Mouse (Mus musculus) cerebellum, adult (tissue): ENCODE results near the gene Rora.

Source experiments
- ATAC-seq: cut with Nextera tagmentation; 2 replicates; pipeline ENCODE4 v1.9.2; 2017; ENCODE audit warnings: mild to moderate bottlenecking, moderate library complexity, mixed read lengths; ENCODE audit not compliant: insufficient number of reproducible peaks, low FRiP score, low TSS enrichment

The Rora gene

DNA sequence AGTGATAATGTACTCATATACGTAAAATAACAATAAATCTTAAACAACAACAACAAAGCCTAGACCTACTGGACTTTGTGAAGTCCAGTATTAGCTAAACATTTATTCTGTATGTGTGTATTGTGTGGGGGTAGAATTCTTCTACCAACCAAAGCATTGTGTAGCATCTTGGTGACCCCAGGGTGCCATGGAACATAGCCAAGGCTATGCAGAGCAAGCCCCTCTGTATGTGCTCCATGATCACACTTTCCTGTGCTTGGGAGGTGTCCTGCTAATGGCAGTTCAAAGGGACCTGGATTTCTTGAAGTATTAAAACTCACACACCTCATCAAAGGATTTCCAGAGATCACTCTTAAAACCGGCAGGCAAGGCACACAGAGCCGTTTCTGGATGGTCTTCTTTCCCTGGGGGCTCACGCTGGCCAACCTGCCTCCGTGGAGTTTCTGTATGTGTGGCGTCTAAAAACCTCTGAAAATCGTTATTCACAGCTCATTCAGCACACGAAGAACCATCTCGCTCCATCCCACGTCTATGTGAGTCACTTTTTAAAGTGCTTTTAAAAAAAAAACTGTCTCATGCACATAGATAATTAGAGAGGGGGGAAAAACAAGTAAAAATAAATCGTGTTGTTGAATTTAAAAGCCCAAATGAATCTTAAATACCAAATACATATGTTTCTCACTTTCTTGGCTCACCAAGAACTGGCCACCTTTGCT, 92.5 kb downstream of the Rora start:
- ATAC-seq, result no peak

GRCm38 (mm10) chr9:68756976-68757375, 103.4 kb downstream of the Rora start:
- ATAC-seq, result no peak

- no peak for ATAC-seq
Observed at GRCm38 (mm10) chr9:68759324-68759723, 105.7 kb downstream of the Rora start.

DNA sequence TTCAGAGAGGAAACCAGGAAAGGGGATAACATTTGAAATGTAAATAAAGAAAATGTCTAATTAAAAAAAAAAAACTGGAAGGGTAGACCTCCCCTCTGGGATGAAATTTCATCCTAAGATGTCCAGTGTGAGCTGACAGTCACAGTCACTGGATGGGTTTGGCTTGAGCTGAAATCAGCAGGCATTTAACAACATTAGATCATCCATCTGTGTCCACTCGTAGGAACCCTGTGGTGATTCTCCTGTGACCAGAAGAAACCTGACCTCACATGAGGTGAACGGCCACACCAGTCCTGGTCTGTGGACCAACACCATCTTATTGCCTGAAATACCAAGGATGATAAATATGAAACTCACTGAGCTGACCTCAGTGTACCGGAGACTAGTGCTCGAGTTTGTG, 106.7 kb downstream of the Rora start:
- ATAC-seq, result peak; percentile 40; the same call in 1 of the 2 replicates

DNA sequence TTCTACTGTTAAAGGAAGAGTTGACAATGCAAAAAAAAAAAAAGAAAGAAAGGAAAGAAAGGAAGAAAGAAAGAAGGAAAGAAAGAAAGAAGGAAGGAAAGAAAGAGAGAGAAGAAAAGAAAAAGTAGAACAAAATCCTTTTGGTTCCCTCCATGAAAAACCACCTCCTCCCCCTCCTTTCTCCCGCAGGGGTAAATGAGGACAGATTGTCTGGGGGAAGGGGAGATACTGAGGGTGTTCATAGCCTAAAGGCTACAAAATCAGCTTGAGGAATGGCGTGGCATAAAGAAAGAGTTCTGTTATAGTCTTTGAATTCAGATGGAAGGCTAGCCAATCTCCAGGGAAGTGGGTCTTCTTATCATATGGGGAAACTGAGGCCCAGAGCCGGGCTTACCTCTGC, 107.3 kb downstream of the Rora start:
- no peak for ATAC-seq

DNA sequence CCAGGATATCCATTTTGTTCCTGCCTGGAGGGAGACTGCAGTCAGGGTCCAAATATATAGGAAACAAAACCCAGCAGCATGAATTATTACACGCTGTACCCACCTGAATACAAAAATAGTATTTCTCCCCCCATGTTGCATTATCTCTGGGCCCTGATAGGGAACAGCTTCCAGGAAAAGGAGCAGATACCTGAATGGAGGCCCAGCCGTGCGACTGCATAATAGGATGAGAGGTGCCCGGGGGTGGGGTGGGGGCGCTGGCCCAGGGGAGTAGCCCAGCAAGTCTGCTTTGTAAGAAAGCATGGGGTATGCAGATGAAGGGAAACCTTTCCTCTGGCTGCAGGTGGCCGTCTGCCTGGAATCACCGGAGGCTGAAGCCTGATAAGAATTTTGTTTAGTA, 108.1 kb downstream of the Rora start:
- no peak for ATAC-seq

- ATAC-seq, result no peak
Observed at GRCm38 (mm10) chr9:68765595-68765994, 112.0 kb downstream of the Rora start.

DNA sequence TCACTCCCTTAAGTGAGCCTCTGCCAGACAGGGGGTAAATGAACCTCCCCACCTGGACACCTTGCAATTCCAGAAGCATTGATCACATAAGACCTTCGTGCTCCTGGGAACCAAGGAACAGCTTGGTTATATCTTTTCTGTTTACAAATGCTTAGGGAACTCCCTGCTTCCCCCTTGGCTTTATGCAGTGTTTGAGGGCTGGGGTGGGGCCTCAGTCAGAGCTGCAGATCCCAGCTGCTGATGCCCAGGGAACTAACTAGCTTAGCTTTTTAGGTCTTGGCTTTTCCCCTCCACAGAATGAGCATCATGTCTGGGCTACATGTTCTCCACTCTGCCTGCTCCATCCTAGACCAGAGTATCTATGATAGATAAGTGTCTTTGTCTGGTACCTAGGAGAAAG, 116.1 kb downstream of the Rora start:
- no peak for ATAC-seq

- ATAC-seq, result no peak
Observed at GRCm38 (mm10) chr9:68771383-68771782, 117.8 kb downstream of the Rora start.

- ATAC-seq, result no peak
Observed at GRCm38 (mm10) chr9:68773770-68774169, 120.2 kb downstream of the Rora start.

GRCm38 (mm10) chr9:68782011-68782410, 128.4 kb downstream of the Rora start:
- no peak for ATAC-seq

- ATAC-seq, result no peak
Observed at GRCm38 (mm10) chr9:68782604-68783003, 129.0 kb downstream of the Rora start.

DNA sequence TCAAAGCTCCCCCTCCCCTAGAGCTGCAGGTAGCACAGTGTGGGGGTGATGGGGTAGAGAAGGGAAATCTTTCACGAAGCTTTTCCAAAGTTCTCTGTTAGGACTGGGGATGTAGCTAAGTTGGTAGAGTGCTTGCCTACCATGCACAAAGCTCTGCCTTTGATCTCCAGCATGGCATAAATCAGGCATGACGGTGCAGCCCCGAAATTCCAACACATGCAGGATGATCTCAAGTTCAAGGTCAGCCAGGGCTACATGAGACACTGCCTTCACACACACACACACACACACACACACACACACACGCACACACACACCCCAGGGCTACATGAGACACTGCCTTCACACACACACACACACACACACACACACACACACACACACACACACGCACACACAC, 129.7 kb downstream of the Rora start:
- ATAC-seq, result no peak

GRCm38 (mm10) chr9:68786614-68787293, 133.2 kb downstream of the Rora start:
- no peak for ATAC-seq

- no peak for ATAC-seq
Observed at GRCm38 (mm10) chr9:68787665-68788064, 134.1 kb downstream of the Rora start.

GRCm38 (mm10) chr9:68790922-68791321, 137.3 kb downstream of the Rora start:
- no peak for ATAC-seq

GRCm38 (mm10) chr9:68791982-68792540, 138.5 kb downstream of the Rora start:
- ATAC-seq, result no peak

- no peak for ATAC-seq
Observed at GRCm38 (mm10) chr9:68795314-68795713, 141.7 kb downstream of the Rora start.

- ATAC-seq, result no peak
Observed at GRCm38 (mm10) chr9:68798221-68798620, 144.6 kb downstream of the Rora start.

GRCm38 (mm10) chr9:68799065-68799464, 145.5 kb downstream of the Rora start:
- ATAC-seq, result no peak

DNA sequence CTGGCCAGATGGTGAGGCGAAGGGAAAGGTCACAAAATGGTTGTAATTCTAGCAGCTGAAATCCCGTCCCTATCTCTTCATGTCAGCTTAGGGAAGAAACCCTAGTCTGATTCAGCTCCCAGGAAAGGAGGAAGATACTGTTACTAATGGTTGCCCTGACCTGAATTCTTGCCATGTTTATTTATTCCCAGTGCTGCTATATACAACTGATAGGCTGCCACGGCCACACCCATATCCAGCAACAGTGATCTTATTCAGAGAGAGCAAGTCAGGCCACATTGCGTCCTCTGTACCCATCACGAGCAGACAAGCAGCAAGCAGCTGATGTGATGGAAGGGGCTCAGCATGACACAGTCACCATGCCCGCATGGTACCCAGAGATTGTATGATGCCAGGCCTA, 150.6 kb downstream of the Rora start:
- ATAC-seq, result no peak

GRCm38 (mm10) chr9:68805776-68806175, 152.2 kb downstream of the Rora start:
- no peak for ATAC-seq
